19 mouse cellular contexts compared by ENCODE assay signal in the genomic region with DNA sequence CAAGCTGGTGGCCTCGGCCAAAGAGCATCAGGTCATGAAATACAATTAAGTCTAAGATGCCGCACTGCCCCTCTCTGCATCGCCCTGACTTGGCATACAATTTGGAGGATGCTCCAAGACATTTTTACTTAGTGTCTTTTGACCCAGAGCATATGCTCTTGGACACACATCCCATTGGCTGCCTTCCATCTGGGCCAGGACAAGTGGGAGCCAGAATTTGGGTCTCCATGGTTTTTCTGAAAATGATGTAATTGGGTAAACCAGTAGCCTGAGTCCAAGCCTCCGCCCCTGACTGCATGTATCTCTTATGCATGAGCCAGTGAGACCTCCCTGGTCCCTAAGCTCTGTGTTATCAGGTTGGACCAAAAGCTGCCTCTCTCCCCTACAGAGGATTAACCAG.
A peak's percentile ranks its signal among the peaks of the same experiment; 100 is the strongest.
DNase-seq lines count a peak whose midpoint lies in the region; ATAC-seq lines count a peak whose summit lies in the region.
"Had no signal": no experiment of that assay in that cellular context is flagged by ENCODE, and none has a peak within 500 bp of the region (broad histone marks: within the 10 kb centered on the region; RNA-seq: fewer than 3 reads in every experiment).

No protein-coding gene starts in this region.

- DNase-seq in left cerebral cortex, postnatal 4 days = peak; percentile 38
- DNase-seq in left cerebral cortex, postnatal 14 days (ENCODE audit: low spot score in 2 of 2) = no peak
- peak; percentile 76 for DNase-seq in brain, adult 2 months (ENCODE audit: low read depth, low spot score)
- DNase-seq in cerebellum, adult 8-10 months = peak; percentile 38
- peak; percentile 48 to 51 for DNase-seq in cerebellum, postnatal 36 days
- DNase-seq: adrenal gland, adult 8-10 months; gastrocnemius, postnatal 25 days; heart, adult 2 months; kidney, adult 11 months; kidney, postnatal 4 days; liver, embryonic 13.5 days; retina, postnatal 1 day; right cerebral cortex, postnatal 25 days; spleen, adult 18-20 months had no signal

- intact Hi-C loops in left cerebral cortex, postnatal 4 days (cut with DNase I) = no loop called here
- intact Hi-C loops in left cerebral cortex, postnatal 14 days (cut with DNase I) = no loop called here

- no peak for ATAC-seq in CD4-positive, CD25-positive, alpha-beta regulatory T cell, adult 4 months
- ATAC-seq in erythroid progenitor cell, adult 5-6 weeks (replicated peaks; ENCODE audit: low FRiP score, poor library complexity, severe bottlenecking) = no peak
- ATAC-seq: forebrain, embryonic 16.5 days; midbrain, embryonic 15.5 days; Patski had no signal

Comparison
In these comparisons a context has a peak if more than half of its experiments do, and no peak if none do; other contexts are left out.
1. DNase-seq: peak in left cerebral cortex, postnatal 4 days (single experiment), brain, adult 2 months (single experiment), cerebellum, adult 8-10 months (single experiment) and cerebellum, postnatal 36 days (2 of 2); none in left cerebral cortex, postnatal 14 days (0 of 2).